Mouse (Mus musculus) left cerebral cortex, postnatal 4 days (tissue): ENCODE results near the gene Camkmt. TPM values are rescaled to one million over a fixed set of nuclear protein-coding genes. Genes with fewer than 3 reads are reported as not detected.

Source experiments
- DNase-seq: peaks from one replicate; pipeline ENCODE4 v3.0.0-alpha.2; 2022
- intact Hi-C: fragments of 180-260 bp; cut with DNase I; formaldehyde crosslinking; loops from one replicate; pipeline ENCODE4 v1.15.1; 2025
- total RNA-seq, 2 experiments: library from RNA; stranded (reverse); gene quantifications; 2 replicates each; pipeline ENCODE4 v1.2.3; 2021

Camkmt gene
- total RNA-seq, 2 experiments from 2014 or later: 13.1 to 14.6 TPM

- intact Hi-C loops: no loop called here
- DNase-seq: no peak
Measured at GRCm38 (mm10) chr17:85353191-85353590, 262.8 kb downstream of the Camkmt start.

GRCm38 (mm10) chr17:85353636-85354035 lies 263.3 kb downstream of the Camkmt start:
- no peak for DNase-seq
- intact Hi-C loops: no loop called here

- no peak for DNase-seq
- intact Hi-C loops: no loop called here
Measured at GRCm38 (mm10) chr17:85355356-85355755, 265.0 kb downstream of the Camkmt start.

GRCm38 (mm10) chr17:85361006-85361405 lies 270.7 kb downstream of the Camkmt start:
- intact Hi-C loops: no loop called here
- no peak for DNase-seq

- intact Hi-C loops: no loop called here
Measured at GRCm38 (mm10) chr17:85367319-85367718, 277.0 kb downstream of the Camkmt start.

GRCm38 (mm10) chr17:85368776-85369175 lies 278.4 kb downstream of the Camkmt start:
- no peak for DNase-seq
- intact Hi-C loops: no loop called here

More at GRCm38 (mm10) chr17:85367319-85367718, 277.0 kb downstream of the Camkmt start:
- DNase-seq: no peak

GRCm38 (mm10) chr17:85372076-85372475 lies 281.7 kb downstream of the Camkmt start:
- intact Hi-C loops: no loop called here
- DNase-seq: no peak

- intact Hi-C loops: no loop called here
- DNase-seq: no peak
Measured at GRCm38 (mm10) chr17:85372523-85372922, 282.2 kb downstream of the Camkmt start.

GRCm38 (mm10) chr17:85374100-85374833 lies 283.9 kb downstream of the Camkmt start:
- DNase-seq: no peak
- intact Hi-C loops: no loop called here

- intact Hi-C loops: no loop called here
- no peak for DNase-seq
Measured at GRCm38 (mm10) chr17:85374834-85375176, 284.5 kb downstream of the Camkmt start.

GRCm38 (mm10) chr17:85375523-85375922 lies 285.2 kb downstream of the Camkmt start:
- DNase-seq: no peak
- intact Hi-C loops: no loop called here

- intact Hi-C loops: no loop called here
- DNase-seq: no peak
Measured at GRCm38 (mm10) chr17:85377496-85377895, 287.1 kb downstream of the Camkmt start.

GRCm38 (mm10) chr17:85379101-85379500 lies 288.7 kb downstream of the Camkmt start:
- DNase-seq: no peak
- intact Hi-C loops: no loop called here

- no peak for DNase-seq
- intact Hi-C loops: no loop called here
Measured at GRCm38 (mm10) chr17:85381578-85382223, 291.3 kb downstream of the Camkmt start.

- intact Hi-C loops: no loop called here
- DNase-seq: no peak
Measured at GRCm38 (mm10) chr17:85382344-85382743, 292.0 kb downstream of the Camkmt start.

GRCm38 (mm10) chr17:85382906-85383305 lies 292.6 kb downstream of the Camkmt start:
- intact Hi-C loops: no loop called here
- DNase-seq: no peak

- intact Hi-C loops: no loop called here
- no peak for DNase-seq
Measured at GRCm38 (mm10) chr17:85393091-85393890, 302.9 kb downstream of the Camkmt start.

- intact Hi-C loops: no loop called here
- DNase-seq: no peak
Measured at GRCm38 (mm10) chr17:85393891-85394321, 303.6 kb downstream of the Camkmt start.

- intact Hi-C loops: no loop called here
- DNase-seq: no peak
Measured at GRCm38 (mm10) chr17:85395502-85395901, 305.1 kb downstream of the Camkmt start.

GRCm38 (mm10) chr17:85400751-85401150 lies 310.4 kb downstream of the Camkmt start:
- DNase-seq: no peak
- intact Hi-C loops: no loop called here

- no peak for DNase-seq
- intact Hi-C loops: no loop called here
Measured at GRCm38 (mm10) chr17:85405161-85405560, 314.8 kb downstream of the Camkmt start.

- intact Hi-C loops: no loop called here
- no peak for DNase-seq
Measured at GRCm38 (mm10) chr17:85406195-85406594, 315.8 kb downstream of the Camkmt start.
